Mouse (Mus musculus): Measurements from ENCODE around the gene Nemf. TPM values are rescaled to one million over a fixed set of nuclear protein-coding genes. Genes with fewer than 3 reads are reported as not detected.

The Nemf gene
- polyA plus RNA-seq (2012; rRNA removed), result 12.4 and 13.3 TPM in 2 replicates

GRCm38 (mm10) chr12:69356546-69357299 lies at the start of gene Nemf:
TSS of gene Nemf (minus strand) at chr12:69357165.

GRCm38 (mm10) chr12:69371854-69372671 lies 15.1 kb upstream of the Nemf start, which contains the start of the genes Arf6 and Gm9887:
TSS of gene Arf6 (plus strand) at chr12:69372150.
TSS of gene Gm9887 (minus strand) at chr12:69372458.

DNA sequence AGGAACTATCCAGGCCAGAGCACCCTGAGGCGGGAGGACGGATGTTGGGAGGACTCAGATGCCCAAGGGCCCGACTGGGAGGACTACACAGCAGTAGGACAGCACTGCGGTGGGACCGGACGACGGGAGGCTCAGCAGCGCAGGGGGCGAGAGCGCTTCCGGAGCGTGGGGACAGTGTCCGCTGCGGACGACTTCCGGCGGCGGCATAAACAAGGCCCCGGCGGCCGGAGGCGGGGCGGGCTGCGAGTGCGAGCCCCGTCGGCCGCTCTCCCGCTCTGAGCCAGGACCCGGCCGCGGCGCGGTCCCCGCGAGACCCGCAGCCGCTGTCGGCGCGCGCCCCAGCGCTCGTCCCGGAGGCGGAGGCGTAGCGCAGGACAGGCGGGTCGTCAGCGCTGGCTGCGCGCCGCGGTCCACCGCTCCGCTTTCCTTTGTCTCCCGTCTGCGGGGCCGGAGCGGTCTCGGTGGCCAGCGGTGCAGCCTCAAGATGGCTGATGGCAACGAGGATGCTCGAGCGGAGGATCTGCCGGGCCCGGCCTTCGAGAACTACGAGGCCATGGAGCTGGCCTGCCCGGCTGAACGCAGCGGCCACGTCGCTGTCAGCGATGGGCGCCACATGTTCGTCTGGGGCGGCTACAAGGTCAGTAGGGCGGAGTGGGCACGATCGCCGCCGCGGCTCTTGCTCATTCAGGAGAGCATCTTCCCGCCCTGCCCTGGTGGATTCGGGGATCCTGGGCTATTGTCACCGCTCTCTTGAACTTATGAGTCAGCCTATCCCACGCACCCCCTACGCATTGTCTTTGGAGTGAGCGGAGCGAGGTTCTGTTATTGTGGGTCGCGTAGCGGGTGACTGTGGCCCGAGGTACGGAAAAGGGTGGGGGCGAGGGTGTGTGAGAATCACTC lies 60.2 kb downstream of the Nemf start, which contains the start of gene Klhdc2:
Klhdc2 (plus strand) TSS at position 171 of the 900 bp plus-strand sequence.

Other genes with a start within 250 kb of the Nemf start
- 1,487 and 1,680 TPM in 2 replicates for gene Rps29, start 198.0 kb downstream of the Nemf start, polyA plus RNA-seq (2012; rRNA removed)
- gene Lrr1, start 188.4 kb downstream of the Nemf start, polyA plus RNA-seq (2012; rRNA removed), result 11.7 and 13.8 TPM in 2 replicates
- gene Rpl36al, start 173.1 kb downstream of the Nemf start, polyA plus RNA-seq (2012; rRNA removed), result 563 and 595 TPM in 2 replicates
- 10.3 and 12.5 TPM in 2 replicates for gene Mgat2, start 173.0 kb downstream of the Nemf start, polyA plus RNA-seq (2012; rRNA removed)
- 5.1 and 6.2 TPM in 2 replicates for gene Gm49383, start 160.1 kb downstream of the Nemf start, polyA plus RNA-seq (2012; rRNA removed)
- gene Dnaaf2, start 158.7 kb downstream of the Nemf start, polyA plus RNA-seq (2012; rRNA removed), result 2.9 and 3.6 TPM in 2 replicates
- gene Gm49384, start 152.9 kb downstream of the Nemf start, polyA plus RNA-seq (2012; rRNA removed), result 7.2 and 8.7 TPM in 2 replicates
- gene Pole2, start 129.0 kb downstream of the Nemf start, polyA plus RNA-seq (2012; rRNA removed), result 26.3 and 30.3 TPM in 2 replicates
- gene Klhdc1, start 116.0 kb downstream of the Nemf start, polyA plus RNA-seq (2012; rRNA removed), result 0.86 and 1.7 TPM in 2 replicates
- 41.5 and 47.7 TPM in 2 replicates for gene Klhdc2, start 60.5 kb downstream of the Nemf start, polyA plus RNA-seq (2012; rRNA removed)
- 39.8 and 46.5 TPM in 2 replicates for gene Arf6, start 15.0 kb upstream of the Nemf start, polyA plus RNA-seq (2012; rRNA removed)
- 0.15 and 0.16 TPM in 2 replicates for gene Gm9887, start 15.3 kb upstream of the Nemf start, polyA plus RNA-seq (2012; rRNA removed)
- gene Vcpkmt, start 225.9 kb upstream of the Nemf start, polyA plus RNA-seq (2012; rRNA removed), result 7.5 and 7.6 TPM in 2 replicates

Measured in liver, embryonic 14 days (tissue).